Mouse (Mus musculus) ES-E14 (cell line): ENCODE results near the gene Tmem183a. TPM values are rescaled to one million over a fixed set of nuclear protein-coding genes. Genes with fewer than 3 reads are reported as not detected.

Experiments
- DNase-seq: peaks from one replicate; pipeline ENCODE4 v3.0.0-alpha.2; 2013; ENCODE audit warnings: low read depth, low spot score
- H3K27ac ChIP-seq: 2 replicates; pipeline ENCODE4 v1.5.1; 2012; ENCODE audit warnings: low read depth, mild to moderate bottlenecking, low read length, moderate library complexity, mixed read lengths; ENCODE audit not compliant: poor library complexity, insufficient read depth, severe bottlenecking
- H3K36me3 ChIP-seq: 2 replicates; pipeline ENCODE4 v1.6.1; 2012; ENCODE audit warnings: mild to moderate bottlenecking, low read length, moderate library complexity, mixed read lengths; ENCODE audit not compliant: control insufficient read depth, poor library complexity, insufficient read depth, severe bottlenecking
- H3K4me1 ChIP-seq, 2 experiments: fragments of 150-350 bp in 1 of 2; sonication (generic) in 1 of 2; 2 replicates each; pipeline ENCODE4 v1.6.1; 2012; ENCODE audit warnings: low read length in 2 of 2, mild to moderate bottlenecking in 1 of 2, mixed read lengths in 1 of 2; ENCODE audit not compliant: control insufficient read depth in 2 of 2, insufficient read depth in 2 of 2, poor library complexity in 1 of 2
- H3K4me3 ChIP-seq, 2 experiments: fragments of 150-350 bp in 1 of 2; sonication (generic) in 1 of 2; 2 replicates each; pipeline ENCODE4 v1.5.1; 2012; ENCODE audit warnings: low read length in 2 of 2, low read depth in 1 of 2, mild to moderate bottlenecking in 1 of 2, mixed read lengths in 1 of 2; ENCODE audit not compliant: insufficient read depth in 1 of 2, poor library complexity in 1 of 2, severe bottlenecking in 1 of 2
- H3K9ac ChIP-seq: 2 replicates; pipeline ENCODE4 v1.6.1; 2012; ENCODE audit warnings: low read depth, mild to moderate bottlenecking, low read length, mixed read lengths; ENCODE audit not compliant: poor library complexity, insufficient read depth, severe bottlenecking
- H3K9me3 ChIP-seq: fragments of 150-350 bp; sonication (generic); 2 replicates; pipeline ENCODE4 v1.6.1; 2012; ENCODE audit warnings: low read depth, mild to moderate bottlenecking, low read length; ENCODE audit not compliant: control insufficient read depth, insufficient read depth
- CHD2 ChIP-seq: IDR thresholded peaks from 2 replicates; pipeline ENCODE4 v1.6.1; 2014; ENCODE audit warnings: mild to moderate bottlenecking, low read depth, low read length, inconsistent platforms
- HCFC1 ChIP-seq: IDR thresholded peaks from 2 replicates; pipeline ENCODE4 v1.6.1; 2012; ENCODE audit warnings: low read length, inconsistent platforms, borderline replicate concordance; ENCODE audit not compliant: insufficient read depth
- MAFK ChIP-seq: IDR thresholded peaks from 2 replicates; pipeline ENCODE4 v1.6.1; 2014; ENCODE audit warnings: mild to moderate bottlenecking, low read depth, low read length, inconsistent platforms; ENCODE audit not compliant: insufficient read depth
- ZC3H11A ChIP-seq: IDR thresholded peaks from 2 replicates; pipeline ENCODE4 v1.6.1; 2012; ENCODE audit warnings: low read depth, mild to moderate bottlenecking, inconsistent platforms, low read length, borderline replicate concordance
- ZNF384 ChIP-seq: IDR thresholded peaks from 2 replicates; pipeline ENCODE4 v1.6.1; 2012; ENCODE audit warnings: low read depth, low read length, inconsistent platforms
- in situ Hi-C, 2 experiments: fragments of 600-800 bp; cut with MboI; formaldehyde crosslinking; loops; one replicate each; pipeline ENCODE4 v1.15.1; 2025; ENCODE audit warnings: low sequenced_read_pairs in 2 of 2, inconsistent platforms in 1 of 2; ENCODE audit not compliant: unreplicated experiment in 2 of 2
- total RNA-seq: library from RNA; depleted of rRNA; stranded (reverse); fragments of 300-350 nt; gene quantifications from 2 replicates; pipeline ENCODE4 v1.2.3, GENCODE M21; 2012

Gene Tmem183a
- total RNA-seq, 1 experiment: 100 TPM

- H3K9me3 ChIP-seq: no peaks in the 10 kb centered on the region
- DNase-seq: peak; percentile 67
- no peaks in the 10 kb centered on the region for H3K4me1 ChIP-seq
- no peaks in the 10 kb centered on the region for H3K36me3 ChIP-seq
- TF ChIP-seq HCFC1: no peak
- 0 out of 2 replicates have a peak, but pooled peaks have one; percentile 11 for TF ChIP-seq ZC3H11A
- in situ Hi-C loops: no loop called here
- H3K4me3 ChIP-seq: peak overlapping the region in 1 of 2 experiments; percentile 31; a peak in 2 of 4 replicates
- no peak overlapping the region for H3K9ac ChIP-seq
- peak overlapping the region; percentile 15; the same call in 1 of the 2 replicates for H3K27ac ChIP-seq
These were observed 38.0 kb upstream of the Tmem183a start for GRCm38 (mm10) chr1:134399735-134400134.

GRCm38 (mm10) chr1:134398210-134398609 is 36.4 kb upstream of the Tmem183a start:
- no peak overlapping the region for H3K9ac ChIP-seq
- no peaks in the 10 kb centered on the region for H3K36me3 ChIP-seq
- no peaks in the 10 kb centered on the region for H3K9me3 ChIP-seq
- in situ Hi-C loops: no loop called here
- DNase-seq: no peak
- no peak overlapping the region for H3K27ac ChIP-seq
- H3K4me1 ChIP-seq: peaks cover 1 to 5% of the 10 kb centered on the region in 2 experiments; a peak in 1 of 4 replicates
- TF ChIP-seq HCFC1: no peak
- TF ChIP-seq ZNF384: no peak
- no peak for TF ChIP-seq MAFK
- TF ChIP-seq ZC3H11A: no peak
- no peak for TF ChIP-seq CHD2
- no peak overlapping the region for H3K4me3 ChIP-seq

GRCm38 (mm10) chr1:134393827-134394226 is 32.0 kb upstream of the Tmem183a start:
- Histone ChIP-seq H3K4me1 (peaks cover 1 to 5% of the 10 kb centered on the region in 2 experiments; a peak in 2 of 4 replicates), H3K9me3 (no peaks in the 10 kb centered on the region), H3K27ac (no peak overlapping the region), H3K4me3 (no peak overlapping the region), H3K9ac (no peak overlapping the region), H3K36me3 (no peaks in the 10 kb centered on the region)
- DNase-seq: no peak
- in situ Hi-C loops: no loop called here
- TF ChIP-seq MAFK (no peak), HCFC1 (no peak), ZNF384 (no peak), ZC3H11A (no peak), CHD2 (no peak)

- no peak within 1 kb of the TSS for H3K9ac ChIP-seq
- no peak within 1 kb of the TSS for H3K4me3 ChIP-seq
- in situ Hi-C loops: no loop called here
- no peaks in the 10 kb centered on the region for H3K9me3 ChIP-seq
- peaks cover 4 to 5% of the 10 kb centered on the region in 2 experiments; a peak in 3 of 4 replicates for H3K4me1 ChIP-seq
- H3K27ac ChIP-seq: peak within 1 kb of the TSS; percentile 71
- no peaks in the 10 kb centered on the region for H3K36me3 ChIP-seq
- no peak for DNase-seq
- no peak for TF ChIP-seq HCFC1
- TF ChIP-seq MAFK: no peak
- TF ChIP-seq CHD2: no peak
- TF ChIP-seq ZNF384: no peak
- no peak for TF ChIP-seq ZC3H11A
These were observed 23.9 kb upstream of the Tmem183a start, which contains the start of gene 4933406M09Rik for GRCm38 (mm10) chr1:134385666-134386065. Gene 4933406M09Rik (plus strand): TSS chr1:134385940.

- DNase-seq: no peak
- Histone ChIP-seq H3K4me3 (no peak overlapping the region), H3K9me3 (no peaks in the 10 kb centered on the region), H3K36me3 (no peaks in the 10 kb centered on the region), H3K4me1 (peaks cover 4 to 5% of the 10 kb centered on the region in 2 experiments; a peak in 3 of 4 replicates), H3K9ac (no peak overlapping the region), H3K27ac (peak overlapping the region; percentile 71)
- TF ChIP-seq CHD2 (no peak), HCFC1 (no peak), ZNF384 (no peak), MAFK (no peak), ZC3H11A (no peak)
- in situ Hi-C loops: no loop called here
These were observed 23.4 kb upstream of the Tmem183a start for GRCm38 (mm10) chr1:134385176-134385575.
